In genomic region chr4:86858070-86858440, GRCm38 (mm10) we compare ENCODE assay signal across 8 mouse cellular contexts. TPM values are rescaled to one million over a fixed set of nuclear protein-coding genes. Genes with fewer than 3 reads are reported as not detected.
DNase-seq lines count a peak whose midpoint lies in the region; ATAC-seq and TF ChIP-seq lines count a peak whose summit lies in the region.

No protein-coding gene starts in this region.

- peaks cover 25% of the 10 kb centered on the region for H3K36me3 ChIP-seq in kidney, embryonic 15.5 days
- H3K36me3 ChIP-seq in forebrain, embryonic 15.5 days: peaks cover 22% of the 10 kb centered on the region
- H3K36me3 ChIP-seq in liver, embryonic 16.5 days (ENCODE audit: control insufficient read depth, insufficient read depth): peaks cover 22% of the 10 kb centered on the region

- no peaks in the 10 kb centered on the region for H3K9me3 ChIP-seq in kidney, embryonic 15.5 days (replicated peaks)
- no peaks in the 10 kb centered on the region for H3K9me3 ChIP-seq in forebrain, embryonic 15.5 days
- no peaks in the 10 kb centered on the region for H3K9me3 ChIP-seq in liver, embryonic 16.5 days (replicated peaks; ENCODE audit: control insufficient read depth, low read length)

- peaks cover 17% of the 10 kb centered on the region for H3K4me1 ChIP-seq in kidney, embryonic 15.5 days
- no peaks in the 10 kb centered on the region; the same call in 1 of the 2 replicates for H3K4me1 ChIP-seq in bone marrow, adult 2 months (ENCODE audit: control insufficient read depth, insufficient read depth, low read length)
- H3K4me1 ChIP-seq in forebrain, embryonic 15.5 days: peaks cover 21% of the 10 kb centered on the region
- H3K4me1 ChIP-seq in liver, embryonic 16.5 days (ENCODE audit: control insufficient read depth, low read depth, low read length): peaks cover 7% of the 10 kb centered on the region

- H3K4me2 ChIP-seq in kidney, embryonic 15.5 days: peak overlapping the region; percentile 80
- H3K4me2 ChIP-seq in forebrain, embryonic 15.5 days (replicated peaks): peak overlapping the region; percentile 58
- H3K4me2 ChIP-seq in liver, embryonic 16.5 days (ENCODE audit: low read depth, low read length): peak overlapping the region; percentile 85

- H3K4me3 ChIP-seq in kidney, embryonic 15.5 days (replicated peaks): peak overlapping the region; percentile 94
- H3K4me3 ChIP-seq in bone marrow, adult 2 months (replicated peaks; ENCODE audit: control insufficient read depth, low read depth, low read length): peak overlapping the region; percentile 92
- H3K4me3 ChIP-seq in forebrain, embryonic 15.5 days: peak overlapping the region; percentile 76
- peak overlapping the region; percentile 93 for H3K4me3 ChIP-seq in liver, embryonic 16.5 days (ENCODE audit: low read depth, low read length)

- no peaks in the 10 kb centered on the region for H3K27me3 ChIP-seq in kidney, embryonic 15.5 days
- H3K27me3 ChIP-seq in forebrain, embryonic 15.5 days: no peaks in the 10 kb centered on the region
- no peaks in the 10 kb centered on the region for H3K27me3 ChIP-seq in liver, embryonic 16.5 days (ENCODE audit: control insufficient read depth, insufficient read depth, low read depth, low read length)

- DNase-seq in kidney, adult 9 months: no peak
- no peak for DNase-seq in embryo, embryonic 10 days (ENCODE audit: low spot score)
- no peak for DNase-seq in kidney, postnatal 14 days
- no peak for DNase-seq in lung, postnatal 14 days

- H3K9ac ChIP-seq in kidney, embryonic 15.5 days: peak overlapping the region; percentile 68
- peak overlapping the region; percentile 75 for H3K9ac ChIP-seq in forebrain, embryonic 15.5 days (replicated peaks)
- H3K9ac ChIP-seq in liver, embryonic 16.5 days (ENCODE audit: low read depth, low read length): peak overlapping the region; percentile 82

- TF ChIP-seq CTCF in bone marrow, adult 2 months (IDR thresholded peaks at IDR 0.05; ENCODE audit: control insufficient read depth, insufficient read depth, low read length): no peak

- TF ChIP-seq POLR2A in bone marrow, adult 2 months (IDR thresholded peaks at IDR 0.05; ENCODE audit: borderline replicate concordance, control insufficient read depth, low read depth, low read length): no peak

- 59% methylated on average over 12 of the region's 12 CpGs for WGBS in kidney, embryonic 15.5 days
- 64% methylated on average over 12 of the region's 12 CpGs for WGBS in bone marrow, adult 2 months
- 52% methylated on average over 12 of the region's 12 CpGs for WGBS in forebrain, embryonic 15.5 days
- 49% methylated on average over 12 of the region's 12 CpGs for WGBS in liver, embryonic 16.5 days (ENCODE audit: insufficient replicate concordance)

- ATAC-seq in kidney, embryonic 15.5 days (replicated peaks; ENCODE audit: low FRiP score): no peak
- no peak for ATAC-seq in forebrain, embryonic 15.5 days (replicated peaks)
- no peak for ATAC-seq in liver, embryonic 16.5 days (ENCODE audit: low read depth)

- H3K27ac ChIP-seq in kidney, embryonic 15.5 days: no peak overlapping the region
- no peak overlapping the region for H3K27ac ChIP-seq in bone marrow, adult 2 months (ENCODE audit: control insufficient read depth, insufficient read depth, low read depth, low read length, poor library complexity)
- H3K27ac ChIP-seq in forebrain, embryonic 15.5 days (replicated peaks): peak overlapping the region; percentile 95
- H3K27ac ChIP-seq in liver, embryonic 16.5 days (ENCODE audit: low read length): no peak overlapping the region

RNA-seq across cellular contexts. Expression of gene Rps6, which starts 0.8 kb away (rescaled TPM):
- polyA plus RNA-seq in kidney, embryonic 15.5 days (2015; fragmentation: Nextera tagmentation; extraction: Ambion mirVana): 768 and 806 TPM in 2 replicates
- 1,450 and 2,010 TPM in 2 replicates for polyA plus RNA-seq in bone marrow, adult 2 months (2011; ENCODE audit: insufficient read depth, insufficient read length, low replicate concordance, missing spikeins)
- 414 and 432 TPM in 2 replicates for polyA plus RNA-seq in forebrain, embryonic 15.5 days (2015; fragmentation: Nextera tagmentation; extraction: Ambion mirVana)
- 367 and 434 TPM in 2 replicates for polyA plus RNA-seq in liver, embryonic 16.5 days (2015; fragmentation: Nextera tagmentation; extraction: Ambion mirVana)

RNA-seq across cellular contexts. Expression of gene Acer2, which starts 16.1 kb away (rescaled TPM):
- 37.3 and 37.9 TPM in 2 replicates for polyA plus RNA-seq in kidney, embryonic 15.5 days (2015; fragmentation: Nextera tagmentation; extraction: Ambion mirVana)
- 0.86 and 1.8 TPM in 2 replicates for polyA plus RNA-seq in bone marrow, adult 2 months (2011; ENCODE audit: insufficient read depth, insufficient read length, low replicate concordance, missing spikeins)
- 10.8 and 11.3 TPM in 2 replicates for polyA plus RNA-seq in forebrain, embryonic 15.5 days (2015; fragmentation: Nextera tagmentation; extraction: Ambion mirVana)
- 7.9 and 10.1 TPM in 2 replicates for polyA plus RNA-seq in liver, embryonic 16.5 days (2015; fragmentation: Nextera tagmentation; extraction: Ambion mirVana)
